Mouse (Mus musculus) forebrain, embryonic 14.5 days (tissue): ENCODE data around the gene Proca1. TPM values are rescaled to one million over a fixed set of nuclear protein-coding genes. Genes with fewer than 3 reads are reported as not detected.

ENCODE experiments used
- ATAC-seq: fragments of 200-750 bp; cut with Nextera tagmentation; 2 replicates; pipeline ENCODE4 v1.8.0; 2017; ENCODE audit warnings: mild to moderate bottlenecking, moderate library complexity
- DNase-seq: peaks from one replicate; pipeline ENCODE4 v3.0.0-alpha.2; 2015; ENCODE audit warnings: low spot score
- H3K27ac ChIP-seq: fragments of 300-500 bp; sonication (generic); 2 replicates; pipeline ENCODE4 v1.5.1; 2014; ENCODE audit warnings: low read depth, mild to moderate bottlenecking, control low read depth, low read length, moderate library complexity
- H3K27me3 ChIP-seq: fragments of 300-500 bp; sonication (generic); replicated peaks from 2 replicates; pipeline ENCODE4 v1.6.1; 2014; ENCODE audit warnings: low read length, control low read depth, mixed read lengths; ENCODE audit not compliant: control insufficient read depth, insufficient read depth
- H3K36me3 ChIP-seq: fragments of 300-500 bp; sonication (generic); 2 replicates; pipeline ENCODE4 v1.6.1; 2014; ENCODE audit warnings: low read length, control low read depth; ENCODE audit not compliant: control insufficient read depth, insufficient read depth
- H3K4me1 ChIP-seq: fragments of 300-500 bp; sonication (generic); 2 replicates; pipeline ENCODE4 v1.6.1; 2014; ENCODE audit warnings: antibody characterized with exemption, low read length, control low read depth; ENCODE audit not compliant: control insufficient read depth, insufficient read depth
- H3K4me2 ChIP-seq: fragments of 300-500 bp; sonication (generic); 2 replicates; pipeline ENCODE4 v1.6.1; 2014; ENCODE audit warnings: mild to moderate bottlenecking, control low read depth, low read length
- H3K4me3 ChIP-seq: fragments of 300-500 bp; sonication (generic); 2 replicates; pipeline ENCODE4 v1.5.1; 2014; ENCODE audit warnings: low read depth, low read length, control low read depth
- H3K9ac ChIP-seq: fragments of 300-500 bp; sonication (generic); 2 replicates; pipeline ENCODE4 v1.6.1; 2014; ENCODE audit warnings: mild to moderate bottlenecking, low read length, control low read depth, moderate library complexity
- H3K9me3 ChIP-seq: fragments of 300-500 bp; sonication (generic); replicated peaks from 2 replicates; pipeline ENCODE4 v1.6.1; 2016; ENCODE audit warnings: low read length, control low read depth, mixed read lengths; ENCODE audit not compliant: control insufficient read depth
- WGBS: fragments of 180-500 bp; shearing (Covaris S2); extraction: QIAGEN DNeasy Blood & Tissue Kit; methylation state at CpG from one replicate; pipeline ENCODE4 v1.1.7; 2014; 5-methylcytosine and 5-hydroxymethylcytosine counted together
- polyA plus RNA-seq: library from polyadenylated mRNA; unstranded; fragments of >200 nt; fragmentation: Nextera tagmentation; extraction: Ambion mirVana; gene quantifications from 2 replicates; pipeline ENCODE4 v1.2.1, GENCODE M21; 2014

Proca1 gene
- polyA plus RNA-seq, 1 experiment from 2014 or later: 0.55 TPM

DNA sequence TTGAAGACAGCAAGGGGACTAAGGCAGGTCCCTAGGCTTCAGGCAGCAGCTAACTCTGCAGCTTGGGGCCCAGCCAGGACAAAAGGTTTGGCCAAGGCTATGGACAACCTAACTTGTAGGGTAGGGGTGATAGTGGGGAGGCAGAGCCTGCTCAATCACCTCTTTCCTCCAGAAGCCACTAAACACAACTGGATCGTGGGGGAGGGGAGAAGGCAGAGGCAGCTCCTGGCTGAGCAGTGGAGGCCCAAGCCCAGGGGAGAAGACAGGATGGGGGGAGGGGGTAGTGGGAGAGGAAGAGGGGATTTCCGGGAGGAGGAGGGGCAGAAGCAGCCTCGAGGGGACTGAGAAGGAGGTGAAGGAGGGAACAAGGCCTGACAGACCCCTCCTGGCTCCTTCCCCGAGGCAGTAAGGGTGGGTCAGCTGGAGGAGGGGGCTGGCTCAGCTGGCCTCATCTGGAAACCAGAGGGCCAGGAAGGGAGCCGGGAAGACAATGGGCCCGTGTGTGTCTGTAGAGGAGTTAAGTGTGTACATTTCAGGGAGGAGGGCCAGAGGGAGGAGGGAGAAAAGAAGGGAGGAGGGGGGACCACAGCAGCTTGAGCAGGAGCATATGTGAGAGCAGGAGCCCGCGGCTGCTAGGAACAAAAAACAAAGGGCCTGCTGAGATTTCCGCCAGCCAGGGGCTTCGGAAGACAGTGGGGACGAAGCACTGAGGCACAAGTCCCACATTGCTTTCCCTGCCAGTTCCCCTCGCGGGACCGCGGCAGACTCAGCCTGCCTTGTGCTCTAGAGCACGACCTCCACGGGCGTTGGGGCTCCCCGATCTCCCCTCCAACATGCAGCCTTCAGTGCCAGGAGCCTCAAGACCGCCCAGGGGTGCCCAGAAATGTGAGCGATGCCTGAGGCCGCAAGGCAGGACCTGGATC is 29.2 kb upstream of the Proca1 start:
- WGBS: under 1% methylated on average over 22 of the region's 22 CpGs
- DNase-seq: peak; percentile 83
- peak overlapping the region; percentile 98 for H3K27ac ChIP-seq
- no peaks in the 10 kb centered on the region for H3K9me3 ChIP-seq
- peak; percentile 45 for ATAC-seq
- peaks cover 38% of the 10 kb centered on the region for H3K36me3 ChIP-seq
- peaks cover 23% of the 10 kb centered on the region for H3K4me1 ChIP-seq
- H3K9ac ChIP-seq: peak overlapping the region; percentile 99
- peak overlapping the region; percentile 79 for H3K4me2 ChIP-seq
- H3K27me3 ChIP-seq: no peaks in the 10 kb centered on the region
- peak overlapping the region; percentile 100 for H3K4me3 ChIP-seq

DNA sequence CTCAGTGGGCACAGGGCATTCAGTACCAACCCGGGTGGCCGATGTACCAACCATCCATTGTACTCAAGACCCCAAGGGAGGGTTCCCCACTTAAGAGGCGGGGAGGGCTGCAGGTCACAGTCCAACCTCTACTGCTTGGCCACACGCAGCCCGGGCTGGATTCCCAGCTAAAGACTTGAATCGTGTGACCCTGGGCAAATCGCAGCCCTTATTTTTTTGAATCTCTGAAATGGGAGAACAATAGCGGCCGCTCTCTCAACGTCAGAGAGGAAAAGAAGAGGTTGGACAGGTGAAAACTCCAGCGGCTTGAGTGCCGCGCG is 28.6 kb upstream of the Proca1 start:
- WGBS: under 1% methylated on average over 14 of the region's 14 CpGs
- peak overlapping the region; percentile 98 for H3K27ac ChIP-seq
- DNase-seq: peak; percentile 31
- no peaks in the 10 kb centered on the region for H3K27me3 ChIP-seq
- H3K4me2 ChIP-seq: peak overlapping the region; percentile 79
- no peak for ATAC-seq
- peaks cover 32% of the 10 kb centered on the region for H3K36me3 ChIP-seq
- H3K9ac ChIP-seq: peak overlapping the region; percentile 99
- peaks cover 23% of the 10 kb centered on the region for H3K4me1 ChIP-seq
- no peaks in the 10 kb centered on the region for H3K9me3 ChIP-seq
- H3K4me3 ChIP-seq: peak overlapping the region; percentile 100

DNA sequence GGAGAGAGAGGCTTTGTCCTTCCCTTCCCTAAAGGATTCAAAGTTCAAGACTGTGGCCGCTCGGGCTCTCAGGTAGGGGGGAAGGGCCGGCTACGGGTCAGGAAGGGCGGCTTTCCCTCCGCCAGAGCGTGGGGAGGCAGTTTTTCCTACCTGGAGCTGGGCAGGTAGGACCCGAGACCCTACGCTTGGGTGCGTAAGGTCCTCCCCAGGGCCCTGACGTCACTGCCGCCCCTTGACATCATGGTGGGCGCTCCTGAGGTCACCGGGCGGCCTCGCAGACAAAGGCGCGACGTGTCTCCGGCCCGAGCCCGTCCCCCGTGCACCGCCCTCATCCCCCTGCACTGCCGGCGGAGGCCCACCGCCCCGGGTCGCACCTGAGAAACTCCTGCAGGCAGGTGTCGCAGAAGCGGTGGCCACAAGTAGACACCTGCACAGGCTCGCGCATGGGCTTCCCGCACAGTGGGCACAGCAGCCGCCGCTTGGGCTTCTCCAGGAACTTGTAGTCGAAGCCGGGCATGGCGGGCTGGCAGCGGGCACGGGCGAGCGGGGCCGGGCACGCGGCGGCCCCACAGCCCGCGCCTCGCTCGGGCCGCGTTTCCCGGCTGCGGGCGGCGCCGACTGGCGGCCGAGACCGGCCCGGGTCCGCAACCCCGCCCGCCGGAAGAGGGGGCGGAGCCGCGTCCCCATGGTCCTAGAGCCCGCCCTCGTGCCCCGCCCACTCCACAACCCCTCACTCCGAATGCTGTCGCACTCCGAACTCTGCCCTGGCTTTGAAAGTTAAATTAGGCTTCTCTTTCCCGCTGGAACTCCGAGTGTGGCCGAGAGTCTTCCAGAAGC is 28.1 kb upstream of the Proca1 start, which contains the start of gene Traf4:
Traf4 (minus strand) TSS at position 666 of the 837 bp plus-strand sequence.
- DNase-seq (peak; percentile 91), ATAC-seq (peak; percentile 89)
- Histone ChIP-seq H3K27me3 (no peaks in the 10 kb centered on the region), H3K36me3 (peaks cover 26% of the 10 kb centered on the region), H3K4me2 (peak within 1 kb of the TSS; percentile 79), H3K27ac (peak within 1 kb of the TSS; percentile 98), H3K4me1 (peaks cover 23% of the 10 kb centered on the region), H3K9ac (peak within 1 kb of the TSS; percentile 99), H3K9me3 (no peaks in the 10 kb centered on the region), H3K4me3 (peak within 1 kb of the TSS; percentile 100)
- WGBS: under 1% methylated on average over 56 of the region's 78 CpGs

DNA sequence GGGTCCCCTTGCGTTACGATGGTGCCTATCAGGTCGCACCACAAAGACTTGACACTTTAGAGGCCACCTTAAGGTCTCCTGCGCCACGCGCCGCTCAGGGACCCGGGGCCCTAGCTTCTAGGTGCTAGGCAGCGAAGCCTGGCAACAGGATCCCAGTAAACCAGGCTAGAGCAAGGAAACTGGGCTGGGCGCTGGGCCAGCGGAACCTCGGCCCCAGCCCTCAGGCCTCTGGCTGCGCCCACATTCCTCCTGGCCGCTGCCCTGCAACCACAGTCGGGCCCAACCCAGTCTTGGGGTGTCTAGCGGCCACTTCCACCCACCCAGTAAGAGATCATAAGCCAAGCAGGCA is 27.5 kb upstream of the Proca1 start:
- Histone ChIP-seq H3K4me3 (peak overlapping the region; percentile 100), H3K27me3 (no peaks in the 10 kb centered on the region), H3K4me2 (peak overlapping the region; percentile 79), H3K9me3 (no peaks in the 10 kb centered on the region), H3K27ac (peak overlapping the region; percentile 98), H3K4me1 (peaks cover 23% of the 10 kb centered on the region), H3K9ac (peak overlapping the region; percentile 99), H3K36me3 (peaks cover 20% of the 10 kb centered on the region)
- no peak for DNase-seq
- peak; percentile 47 for ATAC-seq
- 1% methylated on average over 16 of the region's 16 CpGs for whole genome bisulfite sequencing

DNA sequence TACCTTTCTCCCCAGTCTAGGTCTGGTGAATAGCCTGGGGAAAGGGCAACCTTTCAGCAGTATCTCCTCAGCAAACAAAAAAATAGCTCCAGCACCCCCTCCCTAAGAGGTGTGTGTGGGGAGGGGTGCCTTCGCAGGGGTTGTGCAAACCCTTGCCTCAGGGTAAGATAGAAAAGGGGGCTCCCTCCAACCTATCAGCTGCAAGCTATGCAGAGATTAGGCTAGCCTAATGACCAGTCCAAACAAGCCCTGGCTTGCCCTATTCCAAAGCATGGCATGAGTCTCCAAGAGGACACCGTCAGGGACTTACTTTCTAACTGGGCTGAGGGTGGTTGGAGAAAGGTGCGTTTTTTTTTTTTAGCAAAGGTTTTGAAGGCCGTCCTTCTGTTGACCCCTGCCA is 27.0 kb upstream of the Proca1 start:
- peak overlapping the region; percentile 99; the same call in 1 of the 2 replicates for H3K9ac ChIP-seq
- H3K36me3 ChIP-seq: peaks cover 16% of the 10 kb centered on the region
- H3K27me3 ChIP-seq: no peaks in the 10 kb centered on the region
- WGBS: 49% methylated on average over 4 of the region's 4 CpGs
- peak overlapping the region; percentile 100; the same call in 1 of the 2 replicates for H3K4me3 ChIP-seq
- DNase-seq (no peak), ATAC-seq (no peak)
- peak overlapping the region; percentile 79 for H3K4me2 ChIP-seq
- peaks cover 23% of the 10 kb centered on the region for H3K4me1 ChIP-seq
- H3K9me3 ChIP-seq: no peaks in the 10 kb centered on the region
- peak overlapping the region; percentile 98; the same call in 1 of the 2 replicates for H3K27ac ChIP-seq

DNA sequence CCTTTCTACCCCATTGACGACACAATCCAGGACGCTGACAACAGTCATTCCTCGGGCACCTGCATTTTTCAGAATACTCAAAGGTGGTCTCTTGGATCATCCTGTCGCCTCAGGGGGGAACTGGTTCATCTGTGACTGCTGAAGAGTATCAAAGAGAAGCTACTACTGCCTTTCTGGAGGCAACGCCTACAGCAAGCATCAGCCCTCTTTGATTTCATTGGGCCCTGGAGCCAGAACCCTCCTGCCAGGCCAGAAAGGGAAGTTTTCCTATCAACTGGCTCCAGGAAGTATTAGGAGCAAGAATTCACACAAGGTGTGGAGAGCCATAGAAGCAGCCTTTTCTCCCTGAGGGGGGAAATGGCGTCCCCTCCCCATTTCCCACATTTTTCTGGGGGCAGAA is 26.6 kb upstream of the Proca1 start:
- Histone ChIP-seq H3K27ac (no peak overlapping the region), H3K9ac (no peak overlapping the region), H3K9me3 (no peaks in the 10 kb centered on the region), H3K4me2 (no peak overlapping the region), H3K36me3 (peaks cover 11% of the 10 kb centered on the region), H3K27me3 (no peaks in the 10 kb centered on the region), H3K4me3 (no peak overlapping the region), H3K4me1 (peaks cover 23% of the 10 kb centered on the region)
- no peak for DNase-seq
- 74% methylated on average over 6 of the region's 6 CpGs for WGBS
- ATAC-seq: no peak

DNA sequence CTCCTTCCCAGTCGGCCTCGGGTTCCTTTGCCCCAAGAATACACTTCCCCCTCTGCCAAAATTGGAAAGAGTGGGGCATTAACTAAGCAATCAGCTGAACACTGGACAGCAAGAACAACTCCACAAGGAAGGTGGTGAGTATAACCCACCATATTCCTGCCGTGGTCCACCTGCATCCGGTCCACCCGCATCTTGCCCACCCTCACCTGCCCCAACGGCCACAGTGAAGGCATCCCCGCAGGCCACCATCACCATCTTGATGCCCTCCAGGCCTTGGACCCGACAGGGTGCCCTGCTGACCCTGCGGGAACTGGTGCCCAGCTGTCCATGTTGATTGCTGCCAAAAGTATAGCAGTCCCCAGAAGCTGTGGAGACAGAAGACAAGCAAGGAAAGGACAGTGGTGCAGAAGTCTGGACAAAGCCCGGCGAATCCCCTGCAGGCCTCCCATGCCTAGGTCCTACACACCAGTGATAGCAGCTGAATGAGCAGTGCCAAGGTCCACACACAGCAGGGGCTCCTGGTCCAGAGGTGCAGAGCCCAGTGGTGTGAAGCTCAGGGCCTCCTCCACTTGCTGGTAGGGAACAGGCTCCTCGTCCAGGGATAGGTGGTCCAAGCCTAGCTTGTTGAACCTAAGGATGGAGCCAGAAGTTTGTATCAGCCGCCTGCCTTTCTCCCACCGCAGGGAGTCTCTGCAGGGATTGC is 25.8 kb upstream of the Proca1 start:
- Histone ChIP-seq H3K9ac (no peak overlapping the region), H3K4me3 (no peak overlapping the region), H3K27ac (no peak overlapping the region), H3K9me3 (no peaks in the 10 kb centered on the region), H3K4me1 (peaks cover 20% of the 10 kb centered on the region), H3K36me3 (peaks cover 3% of the 10 kb centered on the region; the same call in 1 of the 2 replicates), H3K4me2 (no peak overlapping the region), H3K27me3 (no peaks in the 10 kb centered on the region)
- DNase-seq (no peak), ATAC-seq (no peak)
- 82% methylated on average over 14 of the region's 14 CpGs for WGBS

DNA sequence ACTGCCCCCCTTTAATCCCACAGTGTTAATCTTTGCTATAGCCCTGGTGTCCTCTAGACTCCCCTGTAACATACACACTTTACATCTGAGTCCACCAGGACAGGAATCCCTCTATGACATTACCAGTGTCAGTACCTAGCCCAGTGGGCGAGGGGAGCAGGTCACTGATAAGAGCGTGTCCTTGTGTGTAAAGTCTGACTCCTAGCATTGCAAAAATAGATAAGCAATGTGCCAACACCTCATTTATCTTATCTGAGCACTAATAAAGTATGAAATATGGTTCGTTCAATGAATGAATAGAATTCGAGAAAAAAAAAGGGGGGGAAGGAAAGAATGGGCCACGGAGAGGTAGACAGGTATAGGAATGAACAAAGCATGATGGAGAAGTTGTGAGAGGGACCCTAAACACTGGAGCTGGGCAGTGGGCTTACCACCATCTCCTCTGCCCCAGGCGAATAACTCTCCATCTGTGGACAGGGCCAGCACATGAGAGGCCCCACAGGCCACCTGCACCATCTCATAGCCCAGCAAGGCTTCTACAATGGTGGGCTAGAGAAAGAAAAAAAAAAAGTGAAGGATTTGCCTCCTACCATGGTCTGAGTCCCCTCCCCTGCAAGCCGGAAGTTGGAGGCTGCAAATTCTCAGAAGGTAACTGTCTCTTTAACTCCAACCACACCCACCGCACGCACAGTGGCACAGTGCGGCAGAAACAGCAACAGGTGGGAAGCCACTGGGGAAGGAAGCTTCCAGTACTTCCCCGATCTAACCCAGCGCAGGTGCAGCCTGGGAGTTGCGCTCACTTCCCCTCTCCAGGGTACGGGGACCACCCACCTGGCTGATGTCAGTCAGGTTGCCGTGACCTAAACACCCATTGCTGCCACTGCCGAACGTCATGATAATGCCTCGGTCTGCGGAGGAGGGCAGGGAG is 24.4 kb upstream of the Proca1 start:
- Histone ChIP-seq H3K9me3 (no peaks in the 10 kb centered on the region), H3K4me3 (no peak overlapping the region), H3K27me3 (no peaks in the 10 kb centered on the region), H3K4me2 (no peak overlapping the region), H3K36me3 (no peaks in the 10 kb centered on the region), H3K27ac (no peak overlapping the region), H3K4me1 (peaks cover 6% of the 10 kb centered on the region), H3K9ac (no peak overlapping the region)
- no peak for ATAC-seq
- DNase-seq: no peak
- 60% methylated on average over 19 of the region's 19 CpGs for WGBS
